Mouse (Mus musculus): ENCODE data around the gene Sprr2h.

Gene Sprr2h

DNA sequence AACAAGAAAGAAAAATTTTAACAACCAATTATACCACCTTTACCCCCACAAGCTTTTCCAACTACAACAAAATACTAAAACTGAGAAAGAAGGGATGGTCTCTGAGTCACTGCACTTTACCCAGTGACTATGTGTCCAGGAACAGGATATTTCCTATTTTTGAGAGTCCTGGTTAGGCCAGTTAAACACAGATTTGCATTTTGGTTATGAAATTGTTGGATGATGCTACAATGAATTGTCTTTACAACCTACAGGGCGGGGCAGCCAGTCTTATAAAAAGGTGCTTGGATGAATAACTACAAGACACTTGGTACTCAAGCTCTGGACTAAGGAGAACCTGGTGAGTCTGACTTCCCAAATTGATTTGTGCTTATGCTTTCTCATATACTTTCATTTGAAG lies at the start of gene Sprr2h:
TSS of gene Sprr2h (plus strand) at position 301 of the 400 bp plus-strand sequence.
- DNase-seq = no peak

DNA sequence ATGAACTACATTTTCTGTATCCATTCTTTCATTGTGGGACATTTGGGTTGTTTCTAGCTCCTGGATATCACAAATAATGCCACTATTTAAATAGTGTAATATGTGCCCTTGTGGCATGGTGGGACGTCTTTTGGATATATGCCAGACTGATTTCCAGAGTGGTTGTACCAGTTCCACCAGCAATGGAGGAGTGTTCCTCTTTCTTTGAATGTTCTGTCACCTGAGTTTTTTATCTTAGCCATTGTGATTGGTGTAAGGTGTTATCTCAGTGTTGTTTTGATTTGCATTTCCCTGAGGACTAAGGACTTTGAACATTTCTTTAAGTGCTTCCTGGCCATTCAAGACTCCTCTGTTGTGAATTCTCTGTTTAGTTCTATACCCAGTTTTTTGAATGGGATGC lies 49.2 kb upstream of the Sprr2h start:
- DNase-seq = no peak

DNA sequence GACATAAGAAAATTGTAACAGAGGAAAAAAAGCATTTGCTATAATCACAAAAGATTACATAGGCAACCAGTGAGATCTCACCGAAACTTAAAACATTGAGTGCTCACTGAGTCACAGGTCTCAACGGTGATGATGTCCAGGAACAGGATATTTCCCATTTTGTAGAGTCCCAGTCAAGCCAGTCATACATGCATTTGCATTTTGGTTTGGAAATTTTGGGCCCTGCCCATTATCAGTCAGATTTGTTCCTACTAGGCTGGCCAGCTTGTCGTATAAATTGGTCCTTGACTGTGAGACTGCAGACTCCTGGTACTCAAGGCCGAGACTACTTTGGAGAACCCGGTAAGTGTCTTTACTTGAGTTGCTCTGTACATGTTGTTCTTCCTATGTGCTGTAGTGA lies 46.6 kb upstream of the Sprr2h start, which contains the start of gene Sprr2d:
TSS of gene Sprr2d (plus strand) at position 301 of the 400 bp plus-strand sequence.
- no peak for DNase-seq

DNA sequence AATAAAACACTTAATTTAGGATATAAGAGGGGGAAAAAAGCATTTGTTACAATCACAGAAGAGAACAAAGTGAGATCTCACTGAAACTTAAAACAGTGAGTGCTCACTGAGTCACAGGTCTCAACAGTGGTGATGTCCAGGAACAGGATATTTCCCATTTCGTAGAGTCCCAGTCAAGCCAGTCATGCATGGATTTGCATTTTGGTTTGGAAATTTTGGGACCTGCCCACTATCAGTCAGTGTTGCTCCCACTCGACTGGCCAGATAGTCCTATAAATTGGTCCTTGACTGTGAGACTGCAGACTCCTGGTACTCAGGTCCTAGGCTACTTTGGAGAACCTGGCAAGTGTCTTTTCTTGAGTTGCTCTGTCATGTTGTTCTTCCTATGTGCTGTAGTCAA lies 33.6 kb upstream of the Sprr2h start, which contains the start of gene Sprr2e:
TSS of gene Sprr2e (plus strand) at position 301 of the 400 bp plus-strand sequence.
- DNase-seq = no peak

DNA sequence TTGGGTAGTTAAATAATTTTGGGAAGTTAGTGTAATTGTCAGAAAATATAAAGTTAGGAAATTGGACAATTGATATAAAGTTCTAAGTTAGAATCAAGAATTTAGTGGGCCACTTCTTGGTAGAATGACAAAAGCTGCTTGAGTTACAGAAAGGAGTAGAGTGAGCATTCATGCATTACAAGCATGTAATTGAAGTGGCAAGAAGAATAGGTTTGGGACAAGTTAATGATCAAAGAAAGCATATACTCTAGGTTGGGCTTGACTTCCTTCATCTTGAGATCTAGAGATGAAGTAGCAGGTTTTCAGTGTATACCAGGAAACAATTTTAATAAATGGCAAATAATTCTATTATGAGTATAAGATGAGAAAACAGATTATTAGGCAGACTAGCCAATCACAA lies 23.9 kb upstream of the Sprr2h start:
- DNase-seq = no peak

DNA sequence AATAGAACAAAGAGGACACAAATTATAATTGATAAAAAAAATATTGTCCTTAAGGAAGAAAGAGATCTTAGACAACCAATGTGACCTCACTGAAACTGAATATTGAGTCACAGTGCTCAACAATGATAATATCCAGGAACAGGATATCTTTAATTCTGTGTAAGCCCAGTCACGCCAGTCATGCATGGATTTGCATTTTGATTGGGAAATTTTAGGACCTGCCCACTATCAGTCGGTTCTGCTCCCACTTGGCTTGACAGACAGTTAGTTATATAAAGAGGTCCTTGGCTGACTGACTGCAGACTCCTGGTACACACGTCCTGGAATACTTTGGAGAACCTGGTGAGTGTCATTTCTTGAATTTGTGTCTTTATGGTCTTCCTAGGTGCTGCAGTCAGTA lies 20.6 kb upstream of the Sprr2h start, which contains the start of gene Sprr2f:
TSS of gene Sprr2f (plus strand) at position 301 of the 400 bp plus-strand sequence.
- DNase-seq = no peak

DNA sequence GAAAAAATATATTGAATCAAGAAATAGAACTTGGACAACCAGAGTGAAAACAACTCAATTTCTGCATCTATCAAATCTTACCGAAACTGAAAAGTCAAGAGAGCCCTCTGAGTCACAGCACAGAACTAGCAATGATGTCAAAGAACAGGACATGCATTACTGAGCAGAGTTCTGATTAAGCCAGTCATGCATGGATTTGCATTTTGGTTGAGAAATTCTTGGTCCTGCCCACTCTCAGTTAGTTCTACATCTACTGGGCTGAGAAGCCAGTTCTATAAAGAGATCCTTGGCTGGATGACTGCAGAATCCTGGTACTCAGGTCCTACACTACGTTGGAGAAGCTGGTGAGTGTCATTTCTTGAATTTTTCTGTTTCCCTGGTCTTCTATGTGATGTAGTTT lies 11.9 kb upstream of the Sprr2h start:
- no peak for DNase-seq

DNA sequence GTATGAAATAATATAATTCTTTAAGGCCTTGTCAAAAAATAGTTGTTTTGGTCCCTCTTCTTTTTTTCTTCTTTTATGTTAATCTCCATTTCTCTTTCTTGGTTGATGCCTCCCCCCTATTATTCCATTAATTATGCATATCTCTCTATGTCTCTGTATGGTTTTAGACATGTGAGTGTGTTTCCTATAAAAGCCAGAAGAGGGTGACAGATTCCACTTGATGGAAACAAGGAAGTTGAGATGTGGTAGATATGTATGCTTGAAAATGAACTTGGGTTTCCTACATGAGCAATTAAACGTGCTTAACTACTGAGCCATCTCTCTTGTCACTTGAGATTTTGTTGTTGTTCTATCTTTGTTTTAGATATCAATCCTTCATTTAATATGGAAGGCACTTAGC lies 8.8 kb downstream of the Sprr2h start:
- no peak for DNase-seq

DNA sequence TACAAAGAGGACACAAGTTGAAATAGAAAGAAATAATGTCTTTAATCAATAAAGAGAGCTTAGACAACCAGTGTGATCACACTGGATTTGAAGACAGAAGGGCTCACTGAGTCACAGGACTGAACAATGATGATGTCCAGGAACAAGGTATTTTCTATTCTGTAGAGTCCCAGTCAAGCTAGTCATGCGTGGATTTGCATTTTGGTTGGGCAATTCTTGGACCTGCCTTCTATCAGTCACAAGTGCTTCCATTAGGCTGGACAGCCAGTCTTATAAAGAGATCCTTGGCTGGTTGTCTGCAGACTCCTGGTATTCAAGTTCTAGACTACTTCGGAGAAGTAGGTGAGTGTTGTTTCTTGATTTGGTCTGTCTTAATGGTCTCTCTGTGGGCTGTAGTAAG lies 22.2 kb downstream of the Sprr2h start, which contains the start of gene Sprr2i:
TSS of gene Sprr2i (plus strand) at position 301 of the 400 bp plus-strand sequence.
- DNase-seq = no peak

DNA sequence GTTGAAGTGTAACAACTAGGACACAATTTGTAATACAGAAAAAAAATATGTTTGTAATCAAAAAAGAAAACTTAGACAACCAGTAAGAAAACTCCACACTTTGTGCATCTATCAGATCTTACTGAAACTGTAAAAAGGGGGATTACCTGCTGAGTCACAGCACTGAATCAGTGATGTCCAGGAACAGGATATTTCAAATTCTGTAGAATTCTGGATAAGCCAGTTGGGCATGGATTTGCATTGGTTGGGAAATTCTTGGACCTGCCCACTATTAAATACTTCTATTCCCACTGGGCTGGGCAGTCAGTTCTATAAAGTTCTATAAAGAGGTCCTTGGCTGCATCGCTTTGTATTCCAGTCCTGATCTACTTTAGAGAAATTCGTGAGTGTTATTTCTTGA lies 32.3 kb downstream of the Sprr2h start, which contains the start of gene Sprr2j-ps:
TSS of gene Sprr2j-ps (plus strand) at position 301 of the 400 bp plus-strand sequence.
- DNase-seq = no peak

DNA sequence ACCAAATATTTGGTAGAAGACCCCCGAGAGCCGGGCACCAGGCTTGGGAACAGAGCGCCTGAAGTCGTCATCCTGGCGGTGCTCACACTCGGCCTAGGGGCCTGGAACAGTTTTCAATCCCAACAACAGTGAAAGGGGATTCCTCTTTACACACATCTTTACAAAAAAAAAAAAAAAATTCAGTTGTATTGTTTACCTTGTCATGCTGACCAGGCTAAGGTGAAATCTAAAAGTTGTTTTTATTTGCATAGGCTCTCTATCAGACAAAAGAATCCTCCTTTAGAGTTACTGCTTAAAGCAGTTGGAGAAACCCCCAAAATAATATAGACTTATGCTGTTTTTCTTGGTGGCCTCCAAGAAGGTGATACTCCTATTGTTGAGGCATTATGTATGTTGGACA lies 43.8 kb downstream of the Sprr2h start, which contains the start of gene Gm9774:
TSS of gene Gm9774 (minus strand) at position 101 of the 400 bp plus-strand sequence.
- no peak for DNase-seq

DNA sequence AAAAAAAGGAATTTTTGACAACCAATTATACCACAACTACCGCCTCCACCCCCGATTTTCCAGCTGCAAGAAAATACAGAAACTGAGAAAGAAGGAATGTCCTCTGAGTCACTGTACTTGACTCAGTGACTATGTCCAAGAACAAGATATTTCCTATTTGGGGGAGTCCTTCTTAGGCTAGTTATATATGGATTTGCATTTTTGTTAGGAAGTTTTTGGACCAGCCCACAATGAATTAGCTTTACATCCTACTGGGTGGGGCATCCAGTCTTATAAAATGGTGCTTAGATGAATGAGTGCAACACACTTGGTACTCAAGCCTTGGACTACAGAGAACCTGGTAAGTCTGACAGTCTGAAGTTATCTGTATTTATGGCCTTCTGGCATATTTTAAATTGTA lies 46.8 kb downstream of the Sprr2h start, which contains the start of gene Sprr2k:
TSS of gene Sprr2k (plus strand) at position 301 of the 400 bp plus-strand sequence.
- DNase-seq = no peak

Data from kidney, adult 8-10 months (tissue).